9 mouse cellular contexts compared by ENCODE assay signal in the genomic region with DNA sequence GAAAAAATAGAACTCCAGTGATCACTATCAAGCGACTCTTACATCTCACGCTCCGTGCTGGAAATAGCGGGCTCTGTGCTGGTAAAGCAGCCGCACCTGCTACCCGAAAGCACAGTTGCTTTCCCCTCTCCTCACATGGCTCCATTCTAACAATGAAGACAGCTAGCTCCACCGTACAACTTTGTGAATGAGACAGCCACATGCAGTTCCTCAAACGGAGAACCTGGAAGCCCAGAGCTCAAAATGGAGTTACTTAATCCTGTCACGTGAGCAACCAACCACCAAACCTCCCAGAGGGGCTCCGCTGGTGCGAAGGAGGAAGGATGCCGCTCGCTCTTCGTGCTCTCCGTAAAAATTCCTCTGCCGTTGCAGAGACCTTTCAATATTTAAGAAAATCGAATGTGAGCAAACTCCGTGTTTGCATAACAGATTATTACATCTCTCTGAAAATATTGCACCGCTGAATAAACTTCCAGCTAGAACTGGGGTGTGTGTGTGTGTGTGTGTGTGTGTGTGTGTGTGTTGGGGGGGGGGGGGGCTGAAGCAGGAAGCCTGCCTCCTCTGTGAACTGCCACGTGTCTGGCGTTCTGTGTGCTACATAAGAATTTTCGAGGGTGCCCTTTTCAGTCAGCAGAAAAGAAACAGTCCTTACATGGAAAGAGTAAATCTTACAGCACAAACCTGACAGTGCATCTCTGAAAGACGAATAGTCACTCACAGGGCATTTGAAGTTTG.
DNase-seq lines count a peak whose midpoint lies in the region; ATAC-seq and TF ChIP-seq lines count a peak whose summit lies in the region.
"Had no signal": no experiment of that assay in that cellular context is flagged by ENCODE, and none has a peak within 500 bp of the region (broad histone marks: within the 10 kb centered on the region; RNA-seq: fewer than 3 reads in every experiment).

No protein-coding gene starts in this region.

- no peak for TF ChIP-seq CTCF in hindbrain, postnatal 0 days (IDR thresholded peaks at IDR 0.05; ENCODE audit: low read depth)
- TF ChIP-seq CTCF in thymus, adult 2 months (IDR thresholded peaks at IDR 0.05; ENCODE audit: borderline replicate concordance, control insufficient read depth, extremely low read depth, insufficient read depth, low read length, poor library complexity), result no peak

- no peak for TF ChIP-seq POLR2A in thymus, adult 2 months (IDR thresholded peaks at IDR 0.05; ENCODE audit: control insufficient read depth, extremely low read depth, insufficient read depth, low read length, poor library complexity)

- no peaks in the 10 kb centered on the region for H3K9me3 ChIP-seq in hindbrain, postnatal 0 days (ENCODE audit: low read length)
- H3K9me3 ChIP-seq in midbrain, embryonic 16.5 days (replicated peaks; ENCODE audit: control insufficient read depth, low read length, poor library complexity, severe bottlenecking), result no peaks in the 10 kb centered on the region
- H3K9me3 ChIP-seq: liver, embryonic 15.5 days had no signal

- H3K27ac ChIP-seq in hindbrain, postnatal 0 days, result no peak overlapping the region
- H3K27ac ChIP-seq in midbrain, embryonic 16.5 days (ENCODE audit: low read length), result peak overlapping the region; percentile 50; the same call in 1 of the 2 replicates
- H3K27ac ChIP-seq in thymus, adult 2 months (ENCODE audit: control insufficient read depth, insufficient read depth, low read length), result no peak overlapping the region
- H3K27ac ChIP-seq: liver, embryonic 15.5 days had no signal

- 50% methylated on average over 23 of the region's 23 CpGs for WGBS in hindbrain, postnatal 0 days
- 24% methylated on average over 23 of the region's 23 CpGs for WGBS in midbrain, embryonic 16.5 days
- WGBS in thymus, adult 2 months, result 45% methylated on average over 23 of the region's 23 CpGs

- H3K27me3 ChIP-seq in hindbrain, postnatal 0 days (ENCODE audit: insufficient read depth, low read length), result no peaks in the 10 kb centered on the region
- no peaks in the 10 kb centered on the region for H3K27me3 ChIP-seq in midbrain, embryonic 16.5 days (ENCODE audit: control insufficient read depth, insufficient read depth, low read depth, low read length)
- H3K27me3 ChIP-seq in thymus, adult 2 months (ENCODE audit: control insufficient read depth, insufficient read depth, low read length), result no peaks in the 10 kb centered on the region
- H3K27me3 ChIP-seq: liver, embryonic 15.5 days had no signal

- H3K9ac ChIP-seq in hindbrain, postnatal 0 days (replicated peaks; ENCODE audit: low read length), result 0 out of 2 replicates have a peak overlapping the region, but pooled peaks have one; percentile 28
- peak overlapping the region; percentile 48 for H3K9ac ChIP-seq in midbrain, embryonic 16.5 days (ENCODE audit: low read depth, low read length)
- H3K9ac ChIP-seq: liver, embryonic 15.5 days had no signal

- peak overlapping the region; percentile 54 for H3K4me2 ChIP-seq in hindbrain, postnatal 0 days (ENCODE audit: low read depth, low read length)
- peak overlapping the region; percentile 68 for H3K4me2 ChIP-seq in midbrain, embryonic 16.5 days (ENCODE audit: low read length)
- H3K4me2 ChIP-seq: liver, embryonic 15.5 days had no signal

- peak overlapping the region; percentile 29 for H3K4me3 ChIP-seq in hindbrain, postnatal 0 days (ENCODE audit: low read length)
- H3K4me3 ChIP-seq in midbrain, embryonic 16.5 days (ENCODE audit: low read depth, low read length), result peak overlapping the region; percentile 43
- H3K4me3 ChIP-seq in thymus, adult 2 months (ENCODE audit: control insufficient read depth, insufficient read depth, low read length), result no peak overlapping the region
- H3K4me3 ChIP-seq: liver, embryonic 15.5 days had no signal

- 0 out of 2 replicates have a peak, but pooled peaks have one; percentile 15 for ATAC-seq in common myeloid progenitor, adult 5-6 weeks (replicated peaks; ENCODE audit: low read depth, poor library complexity, severe bottlenecking)
- ATAC-seq in hindbrain, postnatal 0 days, result peak; percentile 53
- ATAC-seq in midbrain, embryonic 16.5 days, result peak; percentile 74

- DNase-seq in heart, adult 11 months, result peak; percentile 55
- DNase-seq in heart, adult 8-10 months (ENCODE audit: low spot score), result no peak
- DNase-seq in hindbrain, postnatal 0 days (ENCODE audit: low spot score), result peak; percentile 53
- no peak for DNase-seq in thymus, adult 2 months
- no peak for DNase-seq in thymus, postnatal 10 days (ENCODE audit: low spot score in 2 of 2)
- no peak for DNase-seq in lung, postnatal 4 days

- no peaks in the 10 kb centered on the region for H3K36me3 ChIP-seq in hindbrain, postnatal 0 days (ENCODE audit: insufficient read depth, low read length)
- H3K36me3 ChIP-seq in midbrain, embryonic 16.5 days (ENCODE audit: control insufficient read depth, insufficient read depth, low read length), result no peaks in the 10 kb centered on the region
- no peaks in the 10 kb centered on the region for H3K36me3 ChIP-seq in thymus, adult 2 months (ENCODE audit: control insufficient read depth, insufficient read depth, low read length)
- H3K36me3 ChIP-seq: liver, embryonic 15.5 days had no signal

- no peaks in the 10 kb centered on the region for H3K4me1 ChIP-seq in hindbrain, postnatal 0 days (ENCODE audit: insufficient read depth, low read length)
- H3K4me1 ChIP-seq in midbrain, embryonic 16.5 days (ENCODE audit: control insufficient read depth, insufficient read depth, low read length), result peaks cover 21% of the 10 kb centered on the region
- H3K4me1 ChIP-seq in thymus, adult 2 months (replicated peaks; ENCODE audit: control insufficient read depth, insufficient read depth, low read length), result no peaks in the 10 kb centered on the region
- H3K4me1 ChIP-seq: liver, embryonic 15.5 days had no signal

Comparison
In these comparisons a context has a peak if more than half of its experiments do, and no peak if none do; other contexts are left out.
1. DNase-seq: peak in heart, adult 11 months (single experiment) and hindbrain, postnatal 0 days (single experiment); none in heart, adult 8-10 months (single experiment), thymus, adult 2 months (single experiment), thymus, postnatal 10 days (0 of 2) and lung, postnatal 4 days (0 of 2).
2. ATAC-seq: peak in every context shown above with its lines; median percentile 74 in midbrain, embryonic 16.5 days; 53 in hindbrain, postnatal 0 days; 15 in common myeloid progenitor, adult 5-6 weeks.